Mouse (Mus musculus): ENCODE measurements at regions not wholly inside any gene's neighbourhood (a gene's known extent, or its start where the extent isn't known, plus 50 kb on each side); places are given as distances from the start of the nearest gene placed in this dataset.
"Not testable (repeated sequence)": the region's sequence is repeated elsewhere in the genome, so short reads cannot be mapped to it uniquely, and the experiment has no call there.

DNA sequence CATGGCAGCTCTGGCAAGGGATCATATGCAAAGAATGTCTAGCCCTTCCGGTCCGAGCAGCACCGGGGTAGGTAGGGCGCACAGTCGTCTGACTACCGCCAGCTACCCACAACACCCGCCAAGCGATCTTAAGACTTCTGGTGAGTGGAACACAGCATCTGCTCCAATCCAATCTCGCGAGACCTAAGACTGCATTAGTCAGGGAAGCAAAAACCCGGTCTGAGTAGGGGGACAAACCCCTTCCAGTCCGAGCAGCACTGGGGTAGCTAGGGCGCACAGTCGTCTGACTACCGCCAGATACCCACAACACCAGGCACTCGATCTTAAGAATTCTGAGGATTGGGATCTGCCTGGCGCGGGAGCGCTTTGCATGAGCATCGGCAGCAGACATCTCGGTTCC is 57.1 kb downstream of the Nap1l2 start:
- not testable (repeated sequence) for ATAC-seq; H3K27ac ChIP-seq (ENCODE audit: low read depth, low read length); H3K27me3 ChIP-seq (replicated peaks; ENCODE audit: control insufficient read depth, insufficient read depth, low read length); H3K4me2 ChIP-seq (replicated peaks; ENCODE audit: low read depth); H3K9me3 ChIP-seq (ENCODE audit: control insufficient read depth); H3K4me3 ChIP-seq (ENCODE audit: low read depth, low read length); H3K9ac ChIP-seq (ENCODE audit: low read depth, low read length); H3K4me1 ChIP-seq (replicated peaks; ENCODE audit: control insufficient read depth, insufficient read depth, low read length); H3K36me3 ChIP-seq (ENCODE audit: control insufficient read depth, insufficient read depth)
- 69% methylated on average over 21 of the region's 21 CpGs for WGBS

DNA sequence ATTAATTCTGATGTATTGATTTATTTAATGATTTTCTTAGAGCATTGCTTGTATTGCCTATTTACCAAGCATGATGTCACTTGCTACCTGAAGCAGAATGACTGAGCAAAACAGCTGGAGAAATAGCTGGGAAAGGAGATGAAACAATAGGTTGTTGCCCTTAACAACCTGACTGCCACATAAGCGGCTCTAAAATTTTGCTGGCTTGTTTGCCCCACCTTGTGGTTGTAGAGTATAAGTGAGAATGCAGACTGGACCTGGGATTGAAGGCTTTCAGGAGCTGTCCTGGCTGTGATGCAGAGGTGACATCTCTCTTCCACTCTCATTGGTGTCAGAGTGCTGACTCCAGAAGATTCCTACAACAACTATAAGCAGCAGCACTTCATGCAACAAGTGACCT is 77.3 kb downstream of the Nap1l2 start:
- no peaks in the 10 kb centered on the region for H3K36me3 ChIP-seq (ENCODE audit: control insufficient read depth, insufficient read depth)
- H3K9me3 ChIP-seq (ENCODE audit: control insufficient read depth): no peaks in the 10 kb centered on the region
- ATAC-seq: no peak
- no peaks in the 10 kb centered on the region for H3K27me3 ChIP-seq (replicated peaks; ENCODE audit: control insufficient read depth, insufficient read depth, low read length)
- H3K4me1 ChIP-seq (replicated peaks; ENCODE audit: control insufficient read depth, insufficient read depth, low read length): no peaks in the 10 kb centered on the region
- WGBS: 10% methylated on average over 1 of the region's 1 CpGs
- H3K4me3 ChIP-seq (ENCODE audit: low read depth, low read length): no peak overlapping the region
- TF ChIP-seq CTCF (IDR thresholded peaks at IDR 0.05; ENCODE audit: low read depth): peak; percentile 66
- no peak overlapping the region for H3K9ac ChIP-seq (ENCODE audit: low read depth, low read length)
- H3K27ac ChIP-seq (ENCODE audit: low read depth, low read length): no peak overlapping the region
- no peak overlapping the region for H3K4me2 ChIP-seq (replicated peaks; ENCODE audit: low read depth)

DNA sequence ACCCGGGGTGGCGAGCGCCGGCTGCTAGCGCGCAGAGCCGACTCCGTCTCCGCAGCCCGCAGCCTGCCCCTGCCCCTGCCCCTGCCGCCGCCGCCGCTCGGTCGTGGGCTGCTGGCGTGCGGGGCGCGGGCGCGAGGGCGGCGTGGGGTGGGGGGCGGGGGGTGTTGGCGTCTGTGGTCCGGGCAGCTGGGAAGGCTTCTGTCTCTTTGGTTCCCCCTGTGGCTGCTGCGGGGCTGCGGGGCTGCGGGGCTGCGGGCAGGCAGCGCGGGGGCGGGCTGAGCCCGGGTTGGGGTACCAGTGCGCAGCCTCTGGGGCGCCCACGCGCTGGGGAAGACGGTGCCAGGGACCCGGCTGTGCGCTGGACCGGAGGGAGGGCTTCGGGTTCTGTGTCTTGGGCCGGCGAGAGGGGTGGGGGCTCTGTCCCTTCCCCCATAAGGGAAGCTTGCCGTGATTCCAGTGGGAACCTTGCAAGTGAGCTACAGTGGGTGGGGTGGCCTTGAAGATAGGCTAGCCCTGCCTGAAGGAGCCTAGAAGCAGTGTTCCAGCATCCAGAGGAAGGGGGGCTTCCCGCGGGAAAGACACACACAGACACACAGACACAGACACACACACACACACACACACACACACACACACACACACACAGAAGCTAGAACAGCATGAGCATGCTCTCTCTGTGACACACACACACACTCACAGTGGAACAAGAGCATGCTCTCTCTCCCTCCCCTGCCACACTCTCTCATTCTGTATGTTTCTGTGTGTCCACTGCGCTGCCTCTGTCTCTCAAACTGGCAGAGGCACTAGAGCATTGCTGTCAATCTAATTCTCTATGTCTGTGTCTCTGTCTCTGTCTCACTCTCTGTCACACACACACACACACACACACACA is 118.5 kb downstream of the Nap1l2 start:
- ATAC-seq: 0 out of 2 replicates have a peak, but pooled peaks have one; percentile 25
- H3K9ac ChIP-seq (ENCODE audit: low read depth, low read length); H3K4me2 ChIP-seq (replicated peaks; ENCODE audit: low read depth); H3K27me3 ChIP-seq (replicated peaks; ENCODE audit: control insufficient read depth, insufficient read depth, low read length); H3K4me1 ChIP-seq (replicated peaks; ENCODE audit: control insufficient read depth, insufficient read depth, low read length); H3K36me3 ChIP-seq (ENCODE audit: control insufficient read depth, insufficient read depth); H3K27ac ChIP-seq (ENCODE audit: low read depth, low read length); H3K9me3 ChIP-seq (ENCODE audit: control insufficient read depth); H3K4me3 ChIP-seq (ENCODE audit: low read depth, low read length): not testable (repeated sequence)
- WGBS: no CpG with 5 or more reads among the region's 50 CpGs

DNA sequence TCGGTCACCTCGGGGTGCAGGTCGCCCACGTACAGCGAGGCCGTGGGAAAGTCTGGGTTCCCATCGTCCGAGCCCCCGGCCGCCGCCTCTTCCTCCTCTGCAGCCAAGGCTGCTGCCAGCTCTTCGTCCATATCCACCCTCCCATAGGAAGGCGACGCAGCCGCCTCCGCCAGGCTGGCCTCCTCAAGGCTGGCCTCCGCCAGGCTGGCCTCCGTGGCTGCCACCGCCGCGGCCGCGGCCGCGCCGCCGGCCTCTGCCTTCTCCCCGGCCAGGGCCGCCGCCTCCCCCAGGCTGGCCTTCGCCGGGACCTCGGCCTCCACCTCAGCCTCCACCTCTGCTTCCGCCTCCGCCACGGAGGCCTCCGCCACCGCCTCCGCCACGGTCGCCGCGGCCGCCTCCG is 119.3 kb downstream of the Nap1l2 start:
- no CpG with 5 or more reads among the region's 45 CpGs for WGBS
- H3K27me3 ChIP-seq (replicated peaks; ENCODE audit: control insufficient read depth, insufficient read depth, low read length); H3K9ac ChIP-seq (ENCODE audit: low read depth, low read length); H3K36me3 ChIP-seq (ENCODE audit: control insufficient read depth, insufficient read depth); H3K4me3 ChIP-seq (ENCODE audit: low read depth, low read length); H3K4me2 ChIP-seq (replicated peaks; ENCODE audit: low read depth); H3K4me1 ChIP-seq (replicated peaks; ENCODE audit: control insufficient read depth, insufficient read depth, low read length); H3K9me3 ChIP-seq (ENCODE audit: control insufficient read depth); H3K27ac ChIP-seq (ENCODE audit: low read depth, low read length): not testable (repeated sequence)
- ATAC-seq: 0 out of 2 replicates have a peak, but pooled peaks have one; percentile 22

DNA sequence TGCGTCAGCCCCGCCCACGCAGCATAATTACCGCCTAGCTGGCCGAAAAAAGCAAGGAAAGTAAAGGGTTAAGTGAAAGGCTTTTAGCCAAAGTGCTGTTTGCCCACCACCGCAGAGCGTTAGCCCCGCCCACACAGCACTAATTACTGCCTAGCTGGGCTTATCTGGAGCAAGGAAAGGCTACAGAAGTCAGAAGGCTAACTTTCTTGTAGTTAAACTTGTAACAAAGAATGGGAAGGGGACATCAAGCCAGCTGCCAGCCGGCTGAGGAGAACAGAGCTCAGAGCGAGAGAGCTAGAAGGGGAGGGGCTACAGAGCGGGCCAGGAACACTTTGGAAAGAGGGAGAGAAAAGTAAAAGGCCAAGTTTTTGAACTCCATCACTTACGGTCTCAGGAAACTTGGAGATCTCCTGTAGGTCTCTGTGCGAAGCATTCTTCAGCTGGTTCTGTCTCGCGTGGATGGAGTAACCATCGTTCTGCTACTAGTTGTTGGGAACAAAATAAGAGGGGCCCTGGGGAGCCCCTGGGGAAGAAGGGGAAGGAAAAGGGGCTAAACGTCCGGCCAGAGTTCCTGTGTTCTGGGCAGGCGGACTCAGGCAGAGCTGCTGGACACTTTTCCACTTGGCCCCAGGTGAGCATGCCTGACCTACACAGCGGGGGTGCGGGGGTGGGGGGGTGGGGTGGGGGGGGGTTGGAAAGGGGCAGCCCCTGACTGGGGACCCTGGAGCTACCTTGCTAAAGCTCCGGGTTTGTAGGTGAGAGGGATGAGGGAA is 98.3 kb downstream of the 1700018G05Rik start:
- no peak for TF ChIP-seq CTCF (IDR thresholded peaks at IDR 0.05; ENCODE audit: low read depth)
- H3K4me2 ChIP-seq (replicated peaks; ENCODE audit: low read depth): peak overlapping the region; percentile 62
- no peaks in the 10 kb centered on the region for H3K9me3 ChIP-seq (ENCODE audit: control insufficient read depth)
- H3K9ac ChIP-seq (ENCODE audit: low read depth, low read length): no peak overlapping the region
- no peak overlapping the region for H3K27ac ChIP-seq (ENCODE audit: low read depth, low read length)
- 18% methylated on average over 22 of the region's 22 CpGs for WGBS
- H3K36me3 ChIP-seq (ENCODE audit: control insufficient read depth, insufficient read depth): no peaks in the 10 kb centered on the region
- no peaks in the 10 kb centered on the region for H3K4me1 ChIP-seq (replicated peaks; ENCODE audit: control insufficient read depth, insufficient read depth, low read length)
- no peak for ATAC-seq
- peak overlapping the region; percentile 28 for H3K4me3 ChIP-seq (ENCODE audit: low read depth, low read length)
- H3K27me3 ChIP-seq (replicated peaks; ENCODE audit: control insufficient read depth, insufficient read depth, low read length): no peaks in the 10 kb centered on the region

DNA sequence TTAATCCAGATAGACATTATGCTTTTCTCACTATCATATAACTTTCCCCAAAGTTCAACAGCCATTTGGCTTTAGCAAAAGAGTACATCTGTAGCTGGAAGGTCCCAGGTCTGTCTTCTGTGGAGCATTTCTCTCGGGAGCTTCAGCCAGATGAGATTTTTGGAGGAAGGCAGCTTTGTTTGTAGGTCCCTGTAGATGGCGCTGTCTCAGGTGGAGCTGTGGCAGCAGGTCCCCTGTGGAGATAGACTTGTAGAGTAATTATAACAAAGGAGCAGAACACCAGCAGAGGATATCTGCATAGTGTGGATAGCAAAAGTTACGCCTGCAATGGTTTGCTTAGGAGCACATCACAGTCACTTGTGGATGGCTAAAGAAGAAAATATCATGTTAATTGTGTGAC is 97.3 kb downstream of the 1700018G05Rik start:
- ATAC-seq; H3K4me2 ChIP-seq (replicated peaks; ENCODE audit: low read depth); H3K9ac ChIP-seq (ENCODE audit: low read depth, low read length); H3K36me3 ChIP-seq (ENCODE audit: control insufficient read depth, insufficient read depth); H3K4me1 ChIP-seq (replicated peaks; ENCODE audit: control insufficient read depth, insufficient read depth, low read length); H3K27ac ChIP-seq (ENCODE audit: low read depth, low read length); H3K4me3 ChIP-seq (ENCODE audit: low read depth, low read length); H3K27me3 ChIP-seq (replicated peaks; ENCODE audit: control insufficient read depth, insufficient read depth, low read length); H3K9me3 ChIP-seq (ENCODE audit: control insufficient read depth): not testable (repeated sequence)
- 40% methylated on average over 3 of the region's 3 CpGs for WGBS
- TF ChIP-seq CTCF (IDR thresholded peaks at IDR 0.05; ENCODE audit: low read depth): peak; percentile 50

- not testable (repeated sequence) for H3K4me2 ChIP-seq (replicated peaks; ENCODE audit: low read depth); H3K9ac ChIP-seq (ENCODE audit: low read depth, low read length); H3K4me3 ChIP-seq (ENCODE audit: low read depth, low read length); H3K4me1 ChIP-seq (replicated peaks; ENCODE audit: control insufficient read depth, insufficient read depth, low read length); H3K9me3 ChIP-seq (ENCODE audit: control insufficient read depth); H3K27me3 ChIP-seq (replicated peaks; ENCODE audit: control insufficient read depth, insufficient read depth, low read length); H3K27ac ChIP-seq (ENCODE audit: low read depth, low read length); H3K36me3 ChIP-seq (ENCODE audit: control insufficient read depth, insufficient read depth)
- ATAC-seq: peak; percentile 33; the same call in 1 of the 2 replicates
- WGBS: no CpG with 5 or more reads among the region's 61 CpGs
Measured at GRCm38 (mm10) chrX:103013425-103014057, 85.4 kb downstream of the 1700018G05Rik start.

- H3K27ac ChIP-seq (ENCODE audit: low read depth, low read length); H3K4me1 ChIP-seq (replicated peaks; ENCODE audit: control insufficient read depth, insufficient read depth, low read length); H3K9me3 ChIP-seq (ENCODE audit: control insufficient read depth); H3K4me2 ChIP-seq (replicated peaks; ENCODE audit: low read depth); H3K4me3 ChIP-seq (ENCODE audit: low read depth, low read length); H3K9ac ChIP-seq (ENCODE audit: low read depth, low read length); H3K36me3 ChIP-seq (ENCODE audit: control insufficient read depth, insufficient read depth); H3K27me3 ChIP-seq (replicated peaks; ENCODE audit: control insufficient read depth, insufficient read depth, low read length): not testable (repeated sequence)
- no CpG with 5 or more reads among the region's 56 CpGs for WGBS
- ATAC-seq: peak; percentile 16; the same call in 1 of the 2 replicates
Measured at GRCm38 (mm10) chrX:103012298-103013243, 84.4 kb downstream of the 1700018G05Rik start.
